Mouse (Mus musculus) stomach, postnatal 0 days (tissue): ENCODE measurements around the gene Nmt1.

Experiments
- CTCF ChIP-seq: IDR thresholded peaks from 2 replicates; pipeline ENCODE4 v1.5.1; 2016; ENCODE audit warnings: antibody characterized with exemption, low read depth, mild to moderate bottlenecking, moderate library complexity
- EP300 ChIP-seq: optimal IDR thresholded peaks from 2 replicates; pipeline ENCODE3; 2016; ENCODE audit warnings: antibody characterized with exemption

DNA sequence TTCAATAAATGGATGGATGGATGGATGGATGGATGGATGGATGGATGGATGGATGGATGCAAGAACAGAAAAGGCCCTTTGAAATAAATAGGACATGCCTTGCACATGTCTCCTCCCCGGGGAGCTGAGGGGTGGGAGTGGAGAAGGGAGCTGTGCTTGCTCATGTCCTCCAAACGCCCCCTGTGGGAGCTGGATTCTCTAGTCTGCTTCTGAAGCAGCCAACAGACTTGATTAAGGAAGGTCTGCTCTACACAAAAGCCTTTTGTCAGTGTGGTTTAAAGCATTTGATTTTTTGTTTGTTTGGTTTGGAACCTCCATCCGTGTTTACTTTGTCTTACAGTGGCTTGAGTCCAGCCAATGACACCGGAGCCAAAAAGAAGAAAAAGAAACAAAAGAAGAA lies 14.8 kb downstream of the Nmt1 start:
- TF ChIP-seq CTCF: peak; percentile 16; the same call in 1 of the 2 replicates
- TF ChIP-seq EP300: no peak
